Mouse (Mus musculus) midbrain, embryonic 10.5 days (tissue): ENCODE data around the gene Tubgcp2. TPM values are rescaled to one million over a fixed set of nuclear protein-coding genes. Genes with fewer than 3 reads are reported as not detected.

ENCODE experiments used
- DNase-seq: peaks from one replicate; pipeline ENCODE4 v3.0.0-alpha.2; 2017; ENCODE audit warnings: low spot score
- H3K27ac ChIP-seq: fragments of 300-500 bp; sonication (generic); replicated peaks from 2 replicates; pipeline ENCODE4 v1.5.1; 2016; ENCODE audit warnings: mild to moderate bottlenecking
- H3K27me3 ChIP-seq: fragments of 300-500 bp; sonication (generic); 2 replicates; pipeline ENCODE4 v1.6.1; 2016; ENCODE audit warnings: low read depth, mild to moderate bottlenecking; ENCODE audit not compliant: poor library complexity, severe bottlenecking
- H3K36me3 ChIP-seq: fragments of 300-500 bp; sonication (generic); 2 replicates; pipeline ENCODE4 v1.6.1; 2016; ENCODE audit warnings: mild to moderate bottlenecking, moderate library complexity
- H3K4me1 ChIP-seq: fragments of 300-500 bp; sonication (generic); 2 replicates; pipeline ENCODE4 v1.6.1; 2016
- H3K4me3 ChIP-seq: fragments of 300-500 bp; sonication (generic); 2 replicates; pipeline ENCODE4 v1.5.1; 2016; ENCODE audit warnings: mild to moderate bottlenecking, moderate library complexity
- H3K9me3 ChIP-seq: fragments of 300-500 bp; sonication (generic); replicated peaks from 2 replicates; pipeline ENCODE4 v1.6.1; 2016; ENCODE audit warnings: mild to moderate bottlenecking
- WGBS: fragments of 180-500 bp; shearing (Covaris S2); methylation state at CpG from one replicate; pipeline ENCODE4 v1.1.7; 2016; 5-methylcytosine and 5-hydroxymethylcytosine counted together
- polyA plus RNA-seq: library from polyadenylated mRNA; unstranded; fragments of >200 nt; fragmentation: Nextera tagmentation; extraction: Ambion mirVana; gene quantifications from 2 replicates; pipeline ENCODE4 v1.2.1, GENCODE M21; 2016

The Tubgcp2 gene
- polyA plus RNA-seq, 1 experiment from 2014 or later, result 74.0 TPM

DNA sequence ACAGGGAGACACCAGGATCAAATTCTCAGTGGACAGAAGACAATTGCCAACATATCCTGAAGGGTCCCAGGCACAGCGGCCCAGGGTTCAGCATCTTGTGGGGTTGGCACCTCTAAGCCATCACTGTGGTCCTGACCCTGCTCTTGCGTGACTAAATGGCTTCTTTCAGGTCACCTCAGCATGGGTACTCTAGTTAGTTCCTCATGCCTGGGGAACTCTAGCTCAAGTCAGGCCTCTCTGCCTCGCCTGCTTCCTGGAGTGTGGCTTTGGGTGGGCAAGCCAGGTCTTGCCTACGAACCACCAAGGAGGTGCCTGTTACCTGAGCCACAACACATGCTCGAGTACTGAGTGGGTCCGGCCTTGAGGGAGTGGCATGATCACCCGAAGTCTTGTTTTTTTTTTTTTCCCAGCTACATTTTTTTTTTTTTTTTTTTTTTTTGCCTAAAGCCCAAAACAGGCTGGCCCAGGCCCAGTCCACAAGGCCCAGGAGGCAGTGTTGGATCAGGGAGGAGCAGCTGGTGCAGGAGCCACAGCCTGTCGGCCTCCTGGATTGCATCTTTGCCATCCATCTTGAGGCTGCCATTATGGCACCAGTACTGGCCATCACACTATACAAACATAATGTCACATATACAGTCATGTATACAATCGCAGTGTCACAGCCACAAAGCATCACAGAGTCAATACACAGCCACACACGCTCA is 66.1 kb downstream of the Tubgcp2 start:
- Histone ChIP-seq H3K27ac (no peak overlapping the region), H3K4me1 (peaks cover 21% of the 10 kb centered on the region), H3K36me3 (no peaks in the 10 kb centered on the region), H3K27me3 (peaks cover 79% of the 10 kb centered on the region), H3K9me3 (no peaks in the 10 kb centered on the region), H3K4me3 (no peak overlapping the region)
- DNase-seq, result no peak
- 83% methylated on average over 10 of the region's 10 CpGs for WGBS

DNA sequence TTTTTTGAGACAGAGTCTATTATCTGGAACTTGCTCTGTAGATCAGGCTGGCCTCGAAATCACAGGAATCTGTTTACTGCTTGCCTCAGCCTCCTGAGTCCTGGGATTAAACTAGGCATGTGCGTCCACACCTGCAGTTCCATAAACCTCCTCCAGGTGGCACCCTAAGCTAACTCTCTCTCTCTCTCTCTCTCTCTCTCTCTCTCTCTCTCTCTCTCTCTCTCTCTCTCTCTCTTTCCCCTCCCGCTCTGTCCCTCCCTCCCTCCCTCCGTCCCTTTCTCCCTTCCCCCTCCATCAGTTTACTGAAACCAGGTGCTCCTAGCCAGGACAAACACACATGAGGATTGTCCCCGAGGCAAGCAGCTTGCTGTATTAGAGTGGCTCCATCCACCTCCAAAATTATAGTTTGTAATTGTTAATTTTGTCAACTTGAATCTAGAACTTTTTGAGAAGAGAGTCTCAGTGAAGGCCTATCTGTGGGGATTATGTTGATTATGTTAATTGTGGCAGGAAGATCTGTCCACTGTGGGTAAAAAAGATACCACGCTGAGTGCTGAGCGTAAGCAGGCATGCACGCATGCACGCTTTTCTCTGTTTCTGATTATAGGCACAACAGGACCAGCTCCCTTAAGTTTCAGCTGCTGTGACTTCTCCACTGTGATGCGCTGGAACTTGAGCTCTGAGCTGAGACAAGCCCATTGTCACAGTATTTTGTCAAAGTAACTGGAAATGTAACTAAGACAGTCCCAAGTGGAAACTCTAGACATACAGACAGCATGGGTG is 66.9 kb downstream of the Tubgcp2 start:
- H3K27me3 ChIP-seq, result peaks cover 83% of the 10 kb centered on the region
- no peaks in the 10 kb centered on the region for H3K9me3 ChIP-seq
- H3K36me3 ChIP-seq, result no peaks in the 10 kb centered on the region
- 30% methylated on average over 10 of the region's 10 CpGs for WGBS
- H3K4me1 ChIP-seq, result peaks cover 21% of the 10 kb centered on the region
- DNase-seq, result peak; percentile 77
- no peak overlapping the region for H3K27ac ChIP-seq
- no peak overlapping the region for H3K4me3 ChIP-seq

DNA sequence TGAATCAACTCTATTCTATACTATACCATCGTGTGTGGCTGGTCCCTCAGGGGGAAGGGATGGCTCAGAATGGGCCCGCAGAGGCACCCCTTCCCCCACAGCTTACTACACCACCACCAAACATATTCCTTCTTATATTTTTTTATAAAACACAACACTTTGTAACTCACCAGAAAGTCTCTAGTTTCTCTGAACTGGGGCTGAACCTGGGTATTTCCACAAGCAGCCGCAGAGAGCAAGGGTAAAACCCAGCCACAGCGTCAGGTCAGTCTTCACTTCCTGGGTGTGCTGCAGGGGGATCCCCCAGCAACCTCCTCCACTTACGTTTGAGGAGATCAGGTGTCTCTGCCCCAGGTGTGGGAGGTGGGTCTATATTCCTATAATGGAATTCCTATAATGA is 68.0 kb downstream of the Tubgcp2 start:
- no peaks in the 10 kb centered on the region for H3K9me3 ChIP-seq
- DNase-seq, result no peak
- peaks cover 74% of the 10 kb centered on the region for H3K27me3 ChIP-seq
- WGBS, result 46% methylated on average over 5 of the region's 5 CpGs
- H3K4me1 ChIP-seq, result peaks cover 21% of the 10 kb centered on the region
- H3K4me3 ChIP-seq, result no peak overlapping the region
- no peaks in the 10 kb centered on the region for H3K36me3 ChIP-seq
- H3K27ac ChIP-seq, result no peak overlapping the region

GRCm38 (mm10) chr7:139967175-139967574 is 69.3 kb downstream of the Tubgcp2 start:
- Histone ChIP-seq H3K4me1 (peaks cover 21% of the 10 kb centered on the region), H3K36me3 (no peaks in the 10 kb centered on the region), H3K4me3 (no peak overlapping the region), H3K27ac (no peak overlapping the region), H3K9me3 (no peaks in the 10 kb centered on the region), H3K27me3 (peaks cover 63% of the 10 kb centered on the region)
- no peak for DNase-seq
- WGBS, result 6% methylated on average over 4 of the region's 4 CpGs

DNA sequence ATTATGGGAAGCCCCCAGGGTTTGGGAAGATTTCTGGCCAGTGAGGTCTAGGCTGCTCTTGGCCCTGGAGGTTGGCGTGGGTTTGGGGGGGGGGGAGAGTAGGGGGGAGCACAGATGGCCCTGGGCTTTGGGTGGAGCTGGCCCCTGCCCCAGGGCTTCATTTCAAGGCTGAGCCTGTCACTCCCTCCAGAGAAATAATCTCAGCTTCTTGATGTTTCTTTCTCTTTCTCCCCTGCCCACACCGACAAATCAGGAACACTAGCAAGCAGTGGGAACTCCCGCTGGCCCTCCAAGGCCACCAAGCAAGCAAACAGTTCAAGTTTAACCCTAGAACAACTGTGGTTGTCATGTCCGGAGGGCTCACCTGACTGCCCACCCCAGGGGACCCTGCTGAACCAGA is 72.7 kb downstream of the Tubgcp2 start:
- H3K27ac ChIP-seq, result no peak overlapping the region
- 71% methylated on average over 4 of the region's 4 CpGs for WGBS
- no peaks in the 10 kb centered on the region for H3K9me3 ChIP-seq
- H3K36me3 ChIP-seq, result no peaks in the 10 kb centered on the region
- DNase-seq, result no peak
- H3K27me3 ChIP-seq, result peaks cover 60% of the 10 kb centered on the region
- no peak overlapping the region for H3K4me3 ChIP-seq
- H3K4me1 ChIP-seq, result peaks cover 11% of the 10 kb centered on the region

DNA sequence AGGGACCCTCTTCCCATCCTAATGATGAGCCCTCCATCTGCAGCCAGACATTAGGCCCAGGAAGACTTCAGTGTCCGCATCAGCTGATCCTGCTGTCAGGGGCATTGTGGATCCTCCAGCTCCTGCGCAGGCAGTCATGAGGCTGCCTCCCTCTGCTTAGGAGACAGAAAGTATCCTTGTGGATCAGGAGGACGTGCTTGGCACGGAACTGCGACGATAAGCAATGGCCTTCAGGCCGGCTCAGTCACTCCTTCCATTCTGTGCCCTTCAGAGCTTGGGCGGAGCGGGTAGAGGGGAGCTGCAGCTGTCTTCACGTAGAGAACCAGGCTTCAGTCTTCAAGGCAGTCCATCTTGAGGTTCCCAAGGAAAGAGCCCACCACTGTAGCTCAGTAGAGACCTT is 75.3 kb downstream of the Tubgcp2 start:
- no peak for DNase-seq
- no peaks in the 10 kb centered on the region for H3K9me3 ChIP-seq
- H3K4me1 ChIP-seq, result peaks cover 6% of the 10 kb centered on the region
- WGBS, result 89% methylated on average over 10 of the region's 10 CpGs
- no peaks in the 10 kb centered on the region for H3K36me3 ChIP-seq
- H3K4me3 ChIP-seq, result no peak overlapping the region
- H3K27ac ChIP-seq, result no peak overlapping the region
- H3K27me3 ChIP-seq, result peaks cover 67% of the 10 kb centered on the region

DNA sequence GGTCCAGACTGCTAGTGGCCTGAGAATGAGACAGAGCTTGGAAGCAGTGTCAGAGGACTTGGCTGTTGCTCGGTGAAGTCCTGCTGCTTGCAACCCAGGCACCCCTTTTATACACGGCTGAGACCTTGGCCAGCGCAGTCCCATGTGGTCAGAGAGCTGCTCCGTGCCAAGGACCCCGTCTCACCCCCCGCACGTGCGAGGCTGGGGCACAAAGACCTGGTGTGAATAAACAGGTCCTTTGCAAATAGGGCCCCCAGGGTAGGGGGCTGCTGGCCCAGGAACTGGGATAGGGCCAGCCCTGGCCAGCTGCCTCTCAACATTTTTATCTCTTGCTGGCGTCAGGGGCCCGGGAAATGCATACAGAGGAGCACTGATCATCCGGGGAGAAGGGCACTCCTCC is 78.5 kb downstream of the Tubgcp2 start:
- peaks cover 73% of the 10 kb centered on the region for H3K27me3 ChIP-seq
- peaks cover 6% of the 10 kb centered on the region for H3K4me1 ChIP-seq
- 38% methylated on average over 11 of the region's 11 CpGs for WGBS

GRCm38 (mm10) chr7:139957437-139957836 is 79.0 kb downstream of the Tubgcp2 start:
- WGBS, result 60% methylated on average over 11 of the region's 11 CpGs
- Histone ChIP-seq H3K9me3 (no peaks in the 10 kb centered on the region), H3K27me3 (peaks cover 76% of the 10 kb centered on the region), H3K4me1 (peaks cover 8% of the 10 kb centered on the region), H3K36me3 (no peaks in the 10 kb centered on the region), H3K4me3 (no peak overlapping the region), H3K27ac (no peak overlapping the region)
- no peak for DNase-seq

More for the DNA sequence above, 78.5 kb downstream of the Tubgcp2 start:
- Histone ChIP-seq H3K9me3 (no peaks in the 10 kb centered on the region), H3K27ac (no peak overlapping the region), H3K4me3 (no peak overlapping the region), H3K36me3 (no peaks in the 10 kb centered on the region)
- no peak for DNase-seq

- Histone ChIP-seq H3K27me3 (peaks cover 79% of the 10 kb centered on the region), H3K4me3 (no peak overlapping the region), H3K36me3 (no peaks in the 10 kb centered on the region), H3K9me3 (no peaks in the 10 kb centered on the region), H3K4me1 (peaks cover 16% of the 10 kb centered on the region), H3K27ac (no peak overlapping the region)
- WGBS, result 88% methylated on average over 3 of the region's 3 CpGs
- no peak for DNase-seq
These were observed 79.8 kb downstream of the Tubgcp2 start for GRCm38 (mm10) chr7:139956658-139957057.

DNA sequence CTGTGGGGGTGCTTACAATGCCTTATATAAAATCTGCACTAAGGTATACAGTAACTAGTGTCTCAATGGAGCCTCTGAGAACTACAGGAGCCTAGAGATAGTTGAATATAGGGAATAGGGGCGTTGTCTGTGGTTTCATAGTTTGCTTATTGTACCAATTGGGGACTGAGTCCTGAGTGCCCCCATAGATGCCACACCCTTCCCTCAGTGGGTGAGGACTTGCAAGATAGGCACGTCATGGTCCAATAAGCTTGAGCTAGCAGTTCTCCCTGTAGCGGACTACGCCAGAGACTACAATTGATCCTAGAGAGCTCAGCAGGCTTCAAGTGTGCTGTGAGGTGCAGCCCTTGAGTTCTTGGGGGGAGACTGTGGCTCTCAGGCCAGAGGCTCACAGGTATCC is 81.0 kb downstream of the Tubgcp2 start:
- no peaks in the 10 kb centered on the region for H3K36me3 ChIP-seq
- 82% methylated on average over 4 of the region's 4 CpGs for WGBS
- peaks cover 78% of the 10 kb centered on the region for H3K27me3 ChIP-seq
- no peaks in the 10 kb centered on the region for H3K9me3 ChIP-seq
- H3K4me3 ChIP-seq, result no peak overlapping the region
- no peak overlapping the region for H3K27ac ChIP-seq
- H3K4me1 ChIP-seq, result peaks cover 26% of the 10 kb centered on the region
- no peak for DNase-seq

- H3K27ac ChIP-seq, result 0 out of 2 replicates have a peak overlapping the region, but pooled peaks have one; percentile 3
- H3K27me3 ChIP-seq, result peaks cover 86% of the 10 kb centered on the region
- H3K36me3 ChIP-seq, result no peaks in the 10 kb centered on the region
- WGBS, result 43% methylated on average over 6 of the region's 6 CpGs
- no peak overlapping the region; the same call in 1 of the 2 replicates for H3K4me3 ChIP-seq
- DNase-seq, result peak; percentile 53
- H3K9me3 ChIP-seq, result no peaks in the 10 kb centered on the region
- H3K4me1 ChIP-seq, result peaks cover 31% of the 10 kb centered on the region
These were observed 84.4 kb downstream of the Tubgcp2 start for GRCm38 (mm10) chr7:139951991-139952633.

DNA sequence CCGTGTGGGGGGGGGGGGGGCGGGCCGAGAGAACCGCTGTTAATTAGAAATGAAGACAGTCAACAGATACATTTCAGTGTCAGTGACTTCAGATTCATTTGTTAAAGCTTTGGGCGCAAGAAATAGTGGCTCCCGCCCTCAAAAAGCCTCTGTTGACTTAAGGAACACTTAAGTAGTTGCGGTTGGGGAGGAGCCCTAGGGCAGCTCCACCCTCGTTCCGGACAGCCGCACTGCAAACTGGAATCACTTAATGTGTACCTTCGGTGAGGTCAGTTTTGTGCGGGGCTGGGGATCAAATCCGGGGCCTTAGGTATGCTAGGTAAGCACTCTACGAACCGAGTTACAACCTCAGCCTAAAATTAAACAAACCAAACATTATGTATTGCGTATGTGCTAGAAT is 85.4 kb downstream of the Tubgcp2 start:
- H3K27me3 ChIP-seq, result peaks cover 86% of the 10 kb centered on the region
- H3K4me1 ChIP-seq, result peaks cover 31% of the 10 kb centered on the region
- H3K4me3 ChIP-seq, result peak overlapping the region; percentile 62
- peak; percentile 43 for DNase-seq
- peak overlapping the region; percentile 39; the same call in 1 of the 2 replicates for H3K27ac ChIP-seq
- H3K36me3 ChIP-seq, result no peaks in the 10 kb centered on the region
- no peaks in the 10 kb centered on the region for H3K9me3 ChIP-seq
- 7% methylated on average over 16 of the region's 16 CpGs for WGBS
